Mouse (Mus musculus) R1 (cell line): ENCODE data around the gene Akirin2.

Source experiments
- DNase-seq: peaks from one replicate; pipeline ENCODE4 v3.0.0-alpha.2; 2018; ENCODE audit warnings: low read depth, low spot score

Akirin2 gene

DNA sequence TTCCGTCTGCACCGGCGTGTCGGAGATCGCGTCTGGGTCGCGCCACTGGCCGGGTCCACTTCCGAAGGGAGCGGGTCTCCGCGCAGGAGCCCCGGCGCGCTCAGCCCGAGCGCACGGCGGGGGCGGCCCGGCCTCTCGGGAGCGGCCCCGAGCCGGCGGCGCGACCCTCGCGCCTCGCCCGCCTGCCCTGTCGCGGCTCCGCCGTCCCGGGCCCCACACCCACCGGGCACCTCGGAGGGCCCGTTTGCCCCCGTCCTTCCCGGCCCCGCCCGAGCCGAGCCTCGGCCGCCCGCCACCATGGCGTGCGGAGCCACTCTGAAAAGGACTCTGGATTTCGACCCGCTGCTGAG lies at the start of gene Akirin2:
Gene Akirin2 (plus strand): TSS at position 190 of the 350 bp plus-strand sequence.
- no peak for DNase-seq

DNA sequence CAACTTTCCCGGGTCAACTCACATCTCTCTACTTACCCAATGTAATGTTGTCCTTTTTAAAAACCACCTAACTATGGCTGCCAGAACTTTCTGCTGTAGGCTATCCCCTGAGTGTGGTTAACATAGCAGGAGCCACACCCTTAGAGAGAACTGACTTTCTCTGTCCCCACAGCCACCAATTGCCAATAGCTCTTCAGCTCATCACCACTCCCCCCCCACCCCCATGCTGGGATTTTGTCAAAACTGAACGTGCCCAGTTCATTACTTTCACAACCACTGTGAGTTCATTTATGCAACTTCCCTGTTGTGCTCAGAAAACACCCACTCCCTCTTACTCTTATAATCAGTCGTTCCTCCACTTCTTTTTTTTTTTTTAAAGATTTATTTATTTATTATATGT lies 40.4 kb upstream of the Akirin2 start:
- DNase-seq: no peak

DNA sequence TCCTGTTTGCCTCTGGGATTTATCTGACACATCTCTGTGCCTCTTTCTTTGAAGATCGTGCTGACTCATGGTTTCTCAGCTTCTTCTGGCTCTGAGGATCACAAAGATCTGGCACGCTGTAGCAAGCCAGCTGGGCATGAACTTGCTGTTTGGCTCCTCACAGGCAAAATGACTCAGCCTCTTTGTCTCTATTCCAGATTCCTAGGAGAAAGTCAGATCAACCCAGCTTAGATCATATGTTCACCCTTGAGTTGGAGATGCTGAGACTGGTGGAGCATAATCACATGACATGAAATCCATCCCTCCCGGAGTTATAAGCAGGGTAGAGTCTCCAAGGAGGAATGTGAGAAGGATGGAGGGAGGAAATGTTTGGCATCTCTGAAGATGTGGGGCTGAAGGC lies 27.9 kb upstream of the Akirin2 start:
- DNase-seq: no peak

DNA sequence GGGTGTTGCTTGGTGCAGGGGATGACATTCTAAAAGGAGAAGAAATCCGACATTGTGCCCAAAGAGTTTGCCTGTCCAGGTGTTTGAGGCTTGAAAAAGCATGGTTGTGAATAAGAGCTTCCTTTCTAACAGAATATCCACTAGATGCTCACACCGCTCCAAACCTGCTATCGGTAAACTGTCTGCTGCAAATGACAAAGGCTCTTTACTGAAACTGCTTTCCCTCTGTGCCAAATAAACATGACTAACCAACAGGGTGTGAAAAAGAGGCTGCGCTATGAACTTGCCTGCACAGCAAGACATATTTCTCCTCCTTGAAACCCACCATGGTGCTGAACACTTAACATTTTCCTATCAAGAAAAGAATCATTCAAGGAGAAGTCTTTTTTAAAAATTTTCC lies 27.2 kb upstream of the Akirin2 start:
- no peak for DNase-seq

DNA sequence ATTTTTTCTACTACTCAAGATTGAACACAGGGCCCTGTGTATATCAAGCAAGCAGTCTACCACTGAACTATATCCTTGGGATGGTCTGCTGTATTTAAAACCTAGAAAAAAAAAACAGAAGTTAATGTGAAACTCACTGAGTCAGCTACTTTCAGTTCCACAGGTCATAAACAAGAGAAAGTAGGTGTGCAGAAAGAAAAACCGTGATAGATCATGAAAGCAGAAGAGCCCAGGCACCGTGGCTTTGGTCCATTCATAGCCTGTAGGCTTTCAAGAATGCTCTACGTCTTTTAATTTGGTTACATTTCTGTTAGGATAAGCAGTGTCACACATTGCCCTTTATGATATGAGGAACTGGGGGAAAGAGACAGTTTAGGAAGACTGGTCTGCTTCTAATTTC lies 24.0 kb upstream of the Akirin2 start:
- DNase-seq: no peak

DNA sequence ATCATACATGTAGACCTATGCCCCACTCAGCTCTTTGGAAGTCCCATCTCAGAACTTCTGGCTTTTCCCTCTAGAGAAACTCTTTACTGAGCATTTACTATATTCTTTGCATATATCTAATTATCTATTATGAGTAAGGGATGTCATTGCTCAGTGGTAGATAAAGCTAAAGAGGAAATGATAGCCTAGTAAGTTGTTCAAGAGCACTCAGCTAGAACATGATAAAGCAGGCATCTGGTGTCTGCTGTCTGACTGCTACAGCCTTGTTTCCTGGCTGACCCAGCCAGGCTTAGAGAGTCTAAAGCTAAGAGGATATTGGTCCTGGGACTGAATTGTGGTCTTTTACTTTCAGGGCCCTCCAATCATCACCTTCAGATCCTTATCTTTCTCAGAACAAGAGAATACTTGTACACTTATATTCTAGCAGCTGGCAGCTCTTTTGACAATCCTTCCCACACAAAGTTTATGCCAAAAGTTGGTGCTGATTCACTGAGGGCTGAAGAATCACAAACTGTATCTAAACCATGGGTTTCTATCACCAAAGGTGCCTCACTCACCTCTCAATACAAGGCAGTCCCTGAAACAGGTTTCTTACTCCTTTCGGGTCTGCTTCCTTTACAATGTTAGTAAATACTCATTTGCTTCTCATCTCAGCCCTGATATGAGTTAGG lies 22.2 kb upstream of the Akirin2 start:
- DNase-seq: no peak

DNA sequence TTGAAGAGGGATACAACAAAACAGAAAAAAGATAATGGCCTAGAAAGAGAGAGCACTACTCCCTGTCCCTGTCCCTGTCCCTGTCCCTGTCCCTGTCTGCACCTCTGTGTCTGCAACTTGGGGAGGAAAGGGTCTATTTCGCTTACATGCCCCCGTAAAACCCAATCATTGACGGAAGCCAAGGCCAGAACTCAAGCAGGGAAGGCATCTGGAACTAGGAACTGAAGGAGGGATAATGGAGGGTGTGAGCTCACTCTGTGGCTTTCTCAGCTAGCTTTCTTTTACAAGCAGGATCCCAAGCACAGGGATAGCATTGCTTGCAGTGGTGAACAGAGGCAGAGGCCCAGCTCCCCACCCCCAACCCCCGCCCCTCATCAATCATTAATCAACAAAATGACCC lies 21.4 kb upstream of the Akirin2 start:
- DNase-seq: no peak

DNA sequence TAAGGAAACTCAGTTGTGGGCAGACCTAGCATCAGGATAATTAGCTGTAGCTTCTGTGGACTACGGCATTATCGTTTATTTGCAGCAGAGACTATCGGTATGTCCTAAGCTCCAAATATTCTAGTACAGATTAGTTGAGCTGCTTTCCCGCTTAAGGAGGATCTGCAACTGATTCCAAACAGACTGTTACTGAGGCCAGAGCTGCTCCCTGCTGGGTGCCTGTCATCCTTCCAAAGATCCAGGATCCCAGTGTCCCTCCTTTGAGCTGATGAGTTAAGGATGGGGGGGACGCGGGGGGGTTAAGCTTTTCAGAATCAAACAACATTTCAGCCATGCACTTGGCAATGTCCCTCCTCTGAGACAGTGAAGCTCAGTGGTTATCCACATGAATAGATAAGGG lies 20.8 kb upstream of the Akirin2 start:
- DNase-seq: no peak

DNA sequence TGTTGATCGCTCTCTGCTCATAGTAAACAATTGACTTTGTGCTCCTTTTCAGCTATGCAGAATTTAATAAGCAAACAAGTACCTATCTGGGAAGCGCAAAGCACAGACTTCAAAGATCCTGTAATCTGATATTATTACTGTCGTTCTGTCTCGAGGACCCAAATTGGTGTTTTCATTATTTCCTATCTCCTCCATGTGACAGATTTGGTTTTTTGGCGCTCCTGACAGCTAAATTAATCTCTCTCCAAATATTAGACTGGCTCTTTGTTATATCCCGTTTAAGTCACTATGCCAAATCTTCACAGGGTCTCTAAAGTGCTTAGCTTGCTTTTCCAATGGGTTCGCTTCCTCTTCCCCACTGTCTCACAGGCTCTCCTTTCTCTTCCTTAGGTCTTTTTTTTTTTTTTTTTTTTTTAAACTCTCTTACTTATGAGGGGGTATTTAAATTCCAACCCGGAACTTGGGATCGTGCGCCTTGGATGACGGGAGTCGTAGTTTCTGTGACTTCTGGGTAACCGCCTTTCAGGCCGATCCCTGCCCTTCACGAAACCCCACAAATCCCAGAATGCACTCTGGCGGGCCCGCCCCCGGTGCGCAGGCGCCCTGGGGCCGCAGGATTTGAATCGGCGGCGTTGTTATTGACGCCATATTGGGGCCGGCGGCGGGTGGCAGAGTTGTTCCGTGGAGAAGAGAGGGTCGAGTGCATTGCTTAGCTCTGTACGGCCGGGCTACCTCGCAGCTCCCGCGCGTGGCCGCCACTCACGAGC lies 573 bp upstream of the Akirin2 start:
- DNase-seq: peak; percentile 98

DNA sequence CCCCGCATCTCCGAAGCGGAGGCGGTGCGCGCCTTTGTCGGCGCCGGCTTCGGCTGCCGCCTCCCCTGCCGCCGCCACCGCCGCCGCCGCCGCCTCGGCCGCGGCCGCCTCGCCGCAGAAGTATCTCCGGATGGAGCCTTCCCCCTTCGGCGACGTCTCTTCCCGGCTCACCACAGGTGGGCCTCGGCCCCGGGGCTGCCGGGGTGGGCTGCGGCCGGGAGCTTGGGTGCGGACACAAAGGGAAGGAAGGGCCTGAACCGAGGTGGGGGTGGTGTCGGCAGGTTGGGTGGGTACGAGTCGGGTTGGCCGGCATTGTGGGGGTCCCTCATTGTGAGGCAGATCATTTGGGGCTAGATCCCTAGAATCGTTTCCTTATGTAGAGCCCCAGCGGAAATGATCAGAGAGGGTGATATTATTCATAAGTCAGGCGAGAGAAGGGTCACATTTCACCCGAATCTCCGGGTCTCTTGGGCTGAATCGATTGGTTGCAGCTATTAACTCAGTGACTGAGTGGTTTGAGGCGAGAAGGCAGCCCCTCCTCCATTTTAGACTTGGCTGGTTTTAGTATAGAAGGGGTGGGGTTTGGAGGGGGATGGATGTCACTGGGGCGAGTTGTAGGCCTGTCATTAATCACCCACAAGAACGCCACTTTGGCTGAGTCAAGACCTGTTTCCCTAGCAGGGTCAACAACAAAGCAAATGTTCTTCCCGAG lies 517 bp downstream of the Akirin2 start:
- peak; percentile 86 for DNase-seq

DNA sequence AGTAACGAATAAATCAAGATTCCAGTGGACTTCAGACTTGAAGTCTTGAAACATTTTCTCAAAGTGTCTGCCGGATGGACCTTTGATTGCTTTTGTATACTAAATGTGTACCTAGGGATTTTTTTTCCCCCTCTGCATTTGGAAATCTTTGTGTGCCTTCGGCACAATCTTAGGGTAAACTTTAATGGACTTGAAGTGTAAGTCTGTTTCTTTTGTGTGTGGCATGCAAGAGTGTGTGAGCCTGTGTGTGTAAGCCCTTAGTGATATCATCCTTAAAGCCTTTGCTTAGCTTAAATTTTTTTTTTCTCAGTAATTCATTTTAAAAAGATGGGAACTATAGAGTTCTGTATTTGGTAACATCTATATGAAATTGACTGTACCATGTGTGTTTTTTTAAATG lies 1.2 kb downstream of the Akirin2 start:
- no peak for DNase-seq

DNA sequence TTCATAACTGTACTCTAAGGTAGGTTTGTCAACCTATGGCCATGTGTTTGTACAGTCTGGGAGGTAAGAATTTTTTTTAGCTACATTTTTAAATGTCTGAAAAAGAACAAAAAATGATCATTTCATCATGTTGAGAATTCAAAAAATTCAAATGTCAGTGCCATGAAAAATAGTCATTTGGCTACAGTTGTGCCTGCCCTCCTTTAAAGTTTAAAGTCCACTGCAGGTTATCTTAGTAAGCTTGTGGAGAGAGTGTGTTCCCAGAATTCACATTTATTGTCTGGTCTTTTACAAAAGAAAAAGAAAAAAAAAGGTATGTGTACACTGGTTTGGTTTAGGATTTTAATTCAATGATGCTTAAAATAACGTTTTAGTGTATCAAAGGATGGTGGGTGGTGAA lies 3.9 kb downstream of the Akirin2 start:
- no peak for DNase-seq

DNA sequence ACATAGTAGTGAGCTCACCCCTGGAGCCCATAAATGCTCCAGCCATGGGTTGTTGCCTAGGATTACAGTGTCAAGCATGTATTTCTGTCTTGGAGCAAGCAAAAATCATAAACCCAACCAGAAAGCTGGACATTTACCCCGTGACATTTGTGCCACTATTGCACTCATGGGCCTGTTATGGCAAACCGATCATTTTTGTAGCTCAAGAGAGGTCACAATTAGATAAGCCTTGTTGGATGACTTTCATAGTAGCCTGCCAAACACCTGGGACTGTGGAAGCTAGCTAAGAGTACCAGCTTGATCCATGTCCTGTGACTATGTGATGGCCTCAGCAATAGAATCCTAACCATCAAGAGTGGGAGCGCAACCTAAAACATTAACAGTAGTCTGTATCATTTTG lies 4.9 kb downstream of the Akirin2 start:
- no peak for DNase-seq

DNA sequence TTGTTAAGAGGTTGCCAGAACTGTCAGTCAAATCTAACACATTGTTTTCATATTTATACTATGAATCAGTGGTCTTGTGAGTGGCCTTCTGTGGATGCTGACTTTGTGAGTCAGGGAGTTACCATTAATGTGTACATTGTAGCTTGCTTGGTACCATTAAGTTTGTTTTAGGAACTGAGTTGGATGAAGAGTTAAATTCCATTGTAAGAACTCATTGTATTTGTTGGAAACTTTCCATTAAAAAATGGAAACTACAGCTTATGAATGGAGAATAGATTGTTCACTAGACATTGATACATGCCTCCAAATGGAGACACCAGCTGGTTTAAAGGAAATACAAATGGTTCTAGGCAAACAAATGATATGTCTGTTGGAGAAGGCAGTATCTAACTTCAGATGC lies 5.4 kb downstream of the Akirin2 start:
- no peak for DNase-seq

DNA sequence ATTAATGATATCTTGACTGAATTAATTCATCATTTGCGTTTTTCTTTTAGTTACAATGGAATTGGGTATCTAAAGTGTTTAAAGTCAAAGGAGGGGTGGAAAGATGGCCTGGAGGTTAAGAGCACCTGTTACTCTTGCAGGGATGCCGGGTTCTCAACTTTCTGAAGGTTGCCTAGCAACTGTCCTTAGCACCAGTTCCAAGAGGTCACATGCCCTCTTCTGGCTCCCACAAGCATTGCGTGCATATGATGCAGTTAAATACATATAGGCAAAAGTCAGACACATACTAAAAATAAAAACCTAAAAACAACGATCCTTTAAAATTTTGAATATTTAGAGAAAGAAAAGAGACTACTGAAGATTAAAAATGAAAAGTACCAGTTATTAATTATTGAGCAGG lies 10.2 kb downstream of the Akirin2 start:
- DNase-seq: peak; percentile 89

DNA sequence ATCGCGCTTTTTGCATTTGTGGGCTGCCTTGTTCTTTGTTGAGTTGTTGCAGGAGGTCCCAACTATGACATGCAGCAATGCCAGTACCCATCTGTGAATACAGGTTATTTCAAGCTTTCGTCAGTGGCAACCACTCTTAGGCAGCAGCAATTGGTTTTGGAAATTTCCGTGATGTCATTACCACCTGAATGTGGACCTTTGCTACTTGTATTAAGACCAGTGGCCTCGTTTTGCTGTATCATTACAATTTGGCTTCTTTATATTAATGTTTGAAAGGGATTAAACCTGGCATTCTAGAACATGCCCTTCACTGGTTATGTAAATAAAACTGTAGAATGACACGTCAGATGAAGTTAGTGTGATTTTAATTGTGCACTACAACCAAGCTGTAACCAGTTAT lies 15.5 kb downstream of the Akirin2 start:
- no peak for DNase-seq

DNA sequence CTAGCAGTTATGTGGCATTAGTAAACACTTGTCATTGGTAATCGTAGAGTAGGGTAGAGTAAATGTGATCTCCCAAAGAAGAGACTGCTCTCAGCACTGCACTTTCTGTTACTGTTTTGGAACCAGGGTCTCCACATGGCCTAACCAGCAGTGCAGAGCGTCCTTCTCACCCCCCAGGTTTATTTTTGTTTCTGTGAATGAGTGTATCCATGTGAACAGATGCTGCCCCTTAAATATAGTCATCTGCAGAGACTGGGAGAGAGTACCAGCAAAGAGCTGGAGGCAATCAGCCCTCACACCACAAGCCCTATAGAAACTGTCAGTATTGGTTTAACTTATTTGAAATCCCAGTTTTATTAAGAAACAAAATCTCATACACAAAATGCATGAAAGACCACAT lies 22.1 kb downstream of the Akirin2 start:
- DNase-seq: no peak

DNA sequence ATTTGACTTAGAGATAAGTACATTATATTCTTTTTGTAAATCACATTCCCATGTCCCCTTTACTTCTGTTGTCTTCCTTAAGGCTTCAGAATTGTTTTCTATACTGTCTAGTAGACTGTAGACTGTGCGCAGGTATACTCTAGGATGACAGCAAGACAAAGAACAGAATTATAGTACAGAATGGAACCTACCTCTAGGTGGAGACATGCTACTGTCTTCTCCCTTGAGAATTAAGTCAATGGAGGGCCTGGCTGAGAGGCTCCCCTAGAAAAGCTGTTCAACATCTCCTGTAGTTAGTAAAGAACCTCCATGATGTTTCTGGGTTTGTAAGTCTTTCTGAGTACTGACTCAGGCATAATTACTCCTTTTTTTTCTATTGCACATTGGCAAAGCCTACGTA lies 26.3 kb downstream of the Akirin2 start:
- DNase-seq: peak; percentile 32

DNA sequence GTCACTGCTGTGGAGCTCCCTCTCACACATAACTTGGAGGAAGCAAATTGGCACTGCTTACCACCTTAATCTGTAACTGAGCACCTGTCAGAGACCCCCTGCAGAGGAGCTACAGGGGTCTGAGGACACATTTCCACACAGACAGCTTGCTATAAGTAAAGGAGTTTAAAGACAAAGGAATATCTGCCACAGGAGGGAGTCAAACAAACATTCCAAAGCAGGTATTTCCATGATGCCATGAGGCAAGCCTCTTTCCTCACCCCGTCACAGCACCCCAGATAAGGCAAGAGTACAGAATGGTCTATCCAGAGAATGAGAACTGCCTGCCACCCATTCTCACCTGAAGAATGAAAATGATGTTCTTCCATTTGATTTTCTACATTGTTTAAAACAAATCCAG lies 28.5 kb downstream of the Akirin2 start:
- peak; percentile 67 for DNase-seq

DNA sequence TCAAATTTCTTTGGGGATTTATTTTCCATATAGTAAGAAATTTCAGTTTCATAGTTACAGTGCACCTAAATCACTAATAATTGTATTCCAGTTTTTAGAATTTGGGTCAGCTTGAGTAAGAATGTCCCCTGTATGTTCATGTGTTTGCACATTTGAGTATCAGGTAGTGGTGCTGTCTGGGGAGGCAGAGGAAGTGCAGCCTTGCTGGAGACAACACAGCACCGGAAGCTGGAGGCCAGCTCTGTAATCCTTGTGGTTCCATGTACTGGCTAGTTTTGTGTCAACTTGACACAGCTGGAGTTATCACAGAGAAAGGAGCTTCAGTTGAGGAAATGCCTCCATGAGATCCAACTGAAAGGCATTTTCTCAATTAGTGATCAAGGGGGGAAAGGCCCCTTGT lies 30.8 kb downstream of the Akirin2 start:
- DNase-seq: peak; percentile 43

DNA sequence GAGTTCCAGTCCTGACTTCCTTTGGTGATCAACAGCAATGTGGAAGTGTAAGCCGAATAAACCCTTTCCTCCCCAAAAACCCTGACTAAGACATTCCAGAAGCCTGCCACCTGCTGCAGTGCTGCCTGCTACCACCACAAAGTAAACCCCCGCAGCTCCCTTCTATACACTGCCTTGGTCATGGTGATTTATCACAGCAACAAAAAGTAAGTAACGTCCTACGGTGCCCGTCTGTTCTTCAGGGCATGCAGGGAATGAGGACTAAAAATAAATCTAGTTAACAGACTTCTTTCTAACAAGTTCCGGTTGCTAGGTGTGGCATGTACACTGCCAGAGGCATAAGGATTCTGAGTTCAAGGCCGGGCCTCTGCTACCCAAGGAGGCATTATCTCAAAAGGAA lies 31.3 kb downstream of the Akirin2 start:
- peak; percentile 93 for DNase-seq

DNA sequence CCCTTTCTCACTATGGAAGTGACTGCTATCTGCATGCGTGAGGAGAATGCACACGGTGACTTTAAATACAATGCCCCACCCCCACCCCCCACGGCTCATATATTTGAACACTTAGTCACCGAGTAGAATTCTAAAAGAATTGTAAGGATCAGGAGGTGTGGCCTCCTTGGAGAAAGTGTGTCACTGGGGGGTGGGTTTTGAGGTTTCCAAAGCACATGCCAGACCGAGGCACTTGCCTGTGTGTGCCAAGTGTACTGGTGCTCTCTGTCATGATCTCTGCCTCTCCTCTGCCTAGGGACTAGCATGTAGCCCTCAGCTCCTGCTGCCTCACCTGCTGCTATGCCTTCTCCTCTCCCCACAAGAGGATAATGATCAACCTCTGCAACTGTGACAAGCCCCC lies 31.7 kb downstream of the Akirin2 start:
- DNase-seq: peak; percentile 93

DNA sequence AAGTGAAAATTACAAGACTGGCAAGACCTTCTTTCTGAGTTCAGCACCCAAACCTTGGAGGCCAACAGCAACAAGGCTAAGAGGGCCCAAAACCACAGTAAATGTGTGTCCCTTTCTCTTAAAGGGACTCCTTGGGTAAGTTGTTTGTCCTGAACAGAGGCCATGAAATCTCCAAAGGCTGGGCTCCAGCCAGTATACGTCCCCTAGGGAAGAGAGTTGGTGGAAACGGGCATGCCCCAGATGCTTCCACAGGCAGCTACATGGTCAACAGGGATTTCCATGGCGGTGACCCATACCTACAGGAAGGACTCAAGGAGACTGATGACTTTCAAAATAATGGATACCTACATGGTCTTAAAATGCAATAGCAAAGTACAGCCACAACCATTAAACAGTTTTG lies 32.7 kb downstream of the Akirin2 start:
- DNase-seq: no peak
